Mouse (Mus musculus) ES-Bruce4 (cell line): ENCODE measurements at regions not wholly inside any gene's neighbourhood (a gene's known extent, or its start where the extent isn't known, plus 50 kb on each side); places are given as distances from the start of the nearest gene placed in this dataset.

Experiments
- CTCF ChIP-seq: IDR thresholded peaks from one replicate; pipeline ENCODE4 v1.8.1; 2011; ENCODE audit warnings: low read depth, low read length
- EP300 ChIP-seq: IDR thresholded peaks from 2 replicates; pipeline ENCODE4 v1.6.1; 2011; ENCODE audit warnings: low read depth, low read length; ENCODE audit not compliant: insufficient read depth

GRCm38 (mm10) chr2:118013156-118013555, 98.5 kb upstream of the Thbs1 start:
- TF ChIP-seq EP300: no peak
- TF ChIP-seq CTCF: no peak
